Mouse (Mus musculus): ENCODE measurements around the gene Bub1b. TPM values are rescaled to one million over a fixed set of nuclear protein-coding genes. Genes with fewer than 3 reads are reported as not detected.

The Bub1b gene
- polyA plus RNA-seq, 1 experiment from 2014 or later = 11.4 TPM

- Histone ChIP-seq H3K4me3 (ENCODE audit: low read depth, low read length) (peak overlapping the region; percentile 54), H3K27me3 (ENCODE audit: control insufficient read depth, insufficient read depth, low read length) (peaks cover 5% of the 10 kb centered on the region; the same call in 1 of the 2 replicates), H3K9ac (ENCODE audit: low read length) (peak overlapping the region; percentile 66; the same call in 1 of the 2 replicates), H3K4me1 (replicated peaks; ENCODE audit: control insufficient read depth, insufficient read depth) (peaks cover 4% of the 10 kb centered on the region; the same call in 1 of the 2 replicates), H3K4me2 (replicated peaks; ENCODE audit: low read depth) (peak overlapping the region; percentile 89), H3K9me3 (ENCODE audit: control insufficient read depth, low read length) (no peaks in the 10 kb centered on the region), H3K27ac (replicated peaks) (peak overlapping the region; percentile 63), H3K36me3 (ENCODE audit: control insufficient read depth, insufficient read depth, low read length) (no peaks in the 10 kb centered on the region)
- ATAC-seq (ENCODE audit: low FRiP score, low TSS enrichment) (peak; percentile 43), DNase-seq (ENCODE audit: low spot score) (peak; percentile 61)
- TF ChIP-seq EP300 (optimal IDR thresholded peaks at IDR 0.05) = no peak
- TF ChIP-seq CTCF (IDR thresholded peaks at IDR 0.05; ENCODE audit: low read depth) = no peak
- 23% methylated on average over 4 of the region's 4 CpGs for WGBS
Measured at GRCm38 (mm10) chr2:118677817-118678216, 79.8 kb downstream of the Bub1b start.

GRCm38 (mm10) chr2:118679577-118679976, 81.6 kb downstream of the Bub1b start:
- Histone ChIP-seq H3K4me3 (ENCODE audit: low read depth, low read length) (no peak overlapping the region), H3K4me1 (replicated peaks; ENCODE audit: control insufficient read depth, insufficient read depth) (peaks cover 4% of the 10 kb centered on the region; the same call in 1 of the 2 replicates), H3K27me3 (ENCODE audit: control insufficient read depth, insufficient read depth, low read length) (peaks cover 5% of the 10 kb centered on the region; the same call in 1 of the 2 replicates)

GRCm38 (mm10) chr2:118680926-118681325, 82.9 kb downstream of the Bub1b start:
- H3K4me1 ChIP-seq (replicated peaks; ENCODE audit: control insufficient read depth, insufficient read depth) = peaks cover 4% of the 10 kb centered on the region; the same call in 1 of the 2 replicates
- ATAC-seq (ENCODE audit: low FRiP score, low TSS enrichment) = no peak
- H3K9me3 ChIP-seq (ENCODE audit: control insufficient read depth, low read length) = no peaks in the 10 kb centered on the region
- no peaks in the 10 kb centered on the region for H3K36me3 ChIP-seq (ENCODE audit: control insufficient read depth, insufficient read depth, low read length)
- no peak overlapping the region for H3K27ac ChIP-seq (replicated peaks)
- no peak overlapping the region for H3K4me3 ChIP-seq (ENCODE audit: low read depth, low read length)
- H3K9ac ChIP-seq (ENCODE audit: low read length) = no peak overlapping the region
- DNase-seq (ENCODE audit: low spot score) = no peak
- WGBS = 96% methylated on average over 6 of the region's 6 CpGs
- peaks cover 5% of the 10 kb centered on the region; the same call in 1 of the 2 replicates for H3K27me3 ChIP-seq (ENCODE audit: control insufficient read depth, insufficient read depth, low read length)
- TF ChIP-seq EP300 (optimal IDR thresholded peaks at IDR 0.05) (no peak), CTCF (IDR thresholded peaks at IDR 0.05; ENCODE audit: low read depth) (no peak)
- H3K4me2 ChIP-seq (replicated peaks; ENCODE audit: low read depth) = no peak overlapping the region

More at GRCm38 (mm10) chr2:118679577-118679976, 81.6 kb downstream of the Bub1b start:
- TF ChIP-seq CTCF (IDR thresholded peaks at IDR 0.05; ENCODE audit: low read depth) (no peak), EP300 (optimal IDR thresholded peaks at IDR 0.05) (no peak)
- H3K4me2 ChIP-seq (replicated peaks; ENCODE audit: low read depth) = no peak overlapping the region
- DNase-seq (ENCODE audit: low spot score) (no peak), ATAC-seq (ENCODE audit: low FRiP score, low TSS enrichment) (no peak)
- no peak overlapping the region for H3K27ac ChIP-seq (replicated peaks)
- H3K9me3 ChIP-seq (ENCODE audit: control insufficient read depth, low read length) = no peaks in the 10 kb centered on the region
- no peak overlapping the region for H3K9ac ChIP-seq (ENCODE audit: low read length)
- H3K36me3 ChIP-seq (ENCODE audit: control insufficient read depth, insufficient read depth, low read length) = no peaks in the 10 kb centered on the region
- WGBS = 70% methylated on average over 3 of the region's 3 CpGs

GRCm38 (mm10) chr2:118682544-118683260, 84.7 kb downstream of the Bub1b start:
- H3K9ac ChIP-seq (ENCODE audit: low read length) = no peak overlapping the region
- H3K9me3 ChIP-seq (ENCODE audit: control insufficient read depth, low read length) = no peaks in the 10 kb centered on the region
- DNase-seq (ENCODE audit: low spot score) = no peak
- H3K4me1 ChIP-seq (replicated peaks; ENCODE audit: control insufficient read depth, insufficient read depth) = no peaks in the 10 kb centered on the region
- no peak overlapping the region for H3K4me3 ChIP-seq (ENCODE audit: low read depth, low read length)
- no peak for ATAC-seq (ENCODE audit: low FRiP score, low TSS enrichment)
- H3K27ac ChIP-seq (replicated peaks) = no peak overlapping the region
- H3K36me3 ChIP-seq (ENCODE audit: control insufficient read depth, insufficient read depth, low read length) = no peaks in the 10 kb centered on the region
- 44% methylated on average over 8 of the region's 8 CpGs for WGBS
- TF ChIP-seq CTCF (IDR thresholded peaks at IDR 0.05; ENCODE audit: low read depth) = no peak
- TF ChIP-seq EP300 (optimal IDR thresholded peaks at IDR 0.05) = no peak
- H3K4me2 ChIP-seq (replicated peaks; ENCODE audit: low read depth) = no peak overlapping the region
- H3K27me3 ChIP-seq (ENCODE audit: control insufficient read depth, insufficient read depth, low read length) = no peaks in the 10 kb centered on the region

GRCm38 (mm10) chr2:118685088-118685487, 87.1 kb downstream of the Bub1b start:
- Histone ChIP-seq H3K9me3 (ENCODE audit: control insufficient read depth, low read length) (no peaks in the 10 kb centered on the region), H3K27me3 (ENCODE audit: control insufficient read depth, insufficient read depth, low read length) (no peaks in the 10 kb centered on the region), H3K4me3 (ENCODE audit: low read depth, low read length) (no peak overlapping the region), H3K36me3 (ENCODE audit: control insufficient read depth, insufficient read depth, low read length) (no peaks in the 10 kb centered on the region), H3K27ac (replicated peaks) (no peak overlapping the region), H3K4me1 (replicated peaks; ENCODE audit: control insufficient read depth, insufficient read depth) (no peaks in the 10 kb centered on the region), H3K4me2 (replicated peaks; ENCODE audit: low read depth) (no peak overlapping the region), H3K9ac (ENCODE audit: low read length) (no peak overlapping the region)
- WGBS = 72% methylated on average over 4 of the region's 4 CpGs
- ATAC-seq (ENCODE audit: low FRiP score, low TSS enrichment) (no peak), DNase-seq (ENCODE audit: low spot score) (no peak)
- TF ChIP-seq EP300 (optimal IDR thresholded peaks at IDR 0.05) (no peak), CTCF (IDR thresholded peaks at IDR 0.05; ENCODE audit: low read depth) (no peak)

GRCm38 (mm10) chr2:118686693-118687092, 88.7 kb downstream of the Bub1b start:
- Histone ChIP-seq H3K9me3 (ENCODE audit: control insufficient read depth, low read length) (no peaks in the 10 kb centered on the region), H3K4me1 (replicated peaks; ENCODE audit: control insufficient read depth, insufficient read depth) (no peaks in the 10 kb centered on the region), H3K9ac (ENCODE audit: low read length) (no peak overlapping the region), H3K4me2 (replicated peaks; ENCODE audit: low read depth) (no peak overlapping the region), H3K27ac (replicated peaks) (no peak overlapping the region), H3K4me3 (ENCODE audit: low read depth, low read length) (no peak overlapping the region), H3K27me3 (ENCODE audit: control insufficient read depth, insufficient read depth, low read length) (no peaks in the 10 kb centered on the region), H3K36me3 (ENCODE audit: control insufficient read depth, insufficient read depth, low read length) (no peaks in the 10 kb centered on the region)
- WGBS = 56% methylated on average over 8 of the region's 8 CpGs
- no peak for ATAC-seq (ENCODE audit: low FRiP score, low TSS enrichment)
- TF ChIP-seq EP300 (optimal IDR thresholded peaks at IDR 0.05) (no peak), CTCF (IDR thresholded peaks at IDR 0.05; ENCODE audit: low read depth) (no peak)
- DNase-seq (ENCODE audit: low spot score) = no peak

Measured in stomach, postnatal 0 days (tissue).